In genomic region chr19:5529325-5530137, GRCm38 (mm10) we compare ENCODE assay signal across 8 mouse cellular contexts. TPM values are rescaled to one million over a fixed set of nuclear protein-coding genes. Genes with fewer than 3 reads are reported as not detected.
A peak's percentile ranks its signal among the peaks of the same experiment; 100 is the strongest.
DNase-seq lines count a peak whose midpoint lies in the region; ATAC-seq and TF ChIP-seq lines count a peak whose summit lies in the region.

No protein-coding gene starts in this region.

- TF ChIP-seq EP300 in lung, postnatal 0 days (IDR thresholded peaks at IDR 0.05), result peak; percentile 33; the same call in 1 of the 2 replicates

- no peaks in the 10 kb centered on the region for H3K36me3 ChIP-seq in hindbrain, embryonic 12.5 days
- H3K36me3 ChIP-seq in lung, postnatal 0 days (ENCODE audit: insufficient read depth, low read length), result no peaks in the 10 kb centered on the region

- no peaks in the 10 kb centered on the region for H3K9me3 ChIP-seq in hindbrain, embryonic 12.5 days (replicated peaks)
- H3K9me3 ChIP-seq in lung, postnatal 0 days (ENCODE audit: low read length), result no peaks in the 10 kb centered on the region

- WGBS in hindbrain, embryonic 12.5 days, result 12% methylated on average over 20 of the region's 20 CpGs
- 13% methylated on average over 20 of the region's 20 CpGs for WGBS in lung, postnatal 0 days

- peak overlapping the region; percentile 36 for H3K4me2 ChIP-seq in hindbrain, embryonic 12.5 days (replicated peaks)
- H3K4me2 ChIP-seq in lung, postnatal 0 days (replicated peaks; ENCODE audit: low read depth, low read length), result peak overlapping the region; percentile 56

- H3K4me1 ChIP-seq in hindbrain, embryonic 12.5 days, result peaks cover 13% of the 10 kb centered on the region
- no peaks in the 10 kb centered on the region for H3K4me1 ChIP-seq in lung, postnatal 0 days (ENCODE audit: insufficient read depth, low read depth, low read length)

- no peak overlapping the region for H3K9ac ChIP-seq in hindbrain, embryonic 12.5 days
- H3K9ac ChIP-seq in lung, postnatal 0 days (replicated peaks; ENCODE audit: low read depth), result no peak overlapping the region

- peaks cover 38% of the 10 kb centered on the region for H3K27me3 ChIP-seq in hindbrain, embryonic 12.5 days
- H3K27me3 ChIP-seq in lung, postnatal 0 days (replicated peaks; ENCODE audit: insufficient read depth, low read length), result no peaks in the 10 kb centered on the region

- peak; percentile 99 for DNase-seq in NIH3T3 (ENCODE audit: low read depth)
- DNase-seq in cerebellum, adult 9-11 months, result peak; percentile 94
- peak; percentile 78 to 89 for DNase-seq in frontal cortex, postnatal 10 days (ENCODE audit: low spot score in 2 of 2)
- DNase-seq in layer of hippocampus, postnatal 10 days (ENCODE audit: low spot score in 2 of 2), result peak; percentile 96
- peak; percentile 98 for DNase-seq in lung, postnatal 0 days (ENCODE audit: low spot score)
- peak; percentile 96 for DNase-seq in ovary, postnatal 10 days (ENCODE audit: low spot score)
- peak; percentile 88 for DNase-seq in thymus, postnatal 0 days (ENCODE audit: low spot score)

- peak overlapping the region; percentile 6; the same call in 1 of the 2 replicates for H3K4me3 ChIP-seq in hindbrain, embryonic 12.5 days
- peak overlapping the region; percentile 29 for H3K4me3 ChIP-seq in lung, postnatal 0 days (ENCODE audit: low read depth, low read length)

- TF ChIP-seq CTCF in lung, postnatal 0 days (IDR thresholded peaks at IDR 0.05), result peak; percentile 99

- ATAC-seq in hindbrain, embryonic 12.5 days (ENCODE audit: low FRiP score), result peak; percentile 89
- ATAC-seq in lung, postnatal 0 days, result peak; percentile 99

- no peak overlapping the region for H3K27ac ChIP-seq in hindbrain, embryonic 12.5 days
- peak overlapping the region; percentile 72 for H3K27ac ChIP-seq in lung, postnatal 0 days (ENCODE audit: low read length)

RNA-seq across cellular contexts. Expression of gene Snx32, which starts 19.2 kb away (rescaled TPM):
- polyA plus RNA-seq in hindbrain, embryonic 12.5 days (2016; fragmentation: Nextera tagmentation; extraction: Ambion mirVana), result 38.3 and 42.2 TPM in 2 replicates
- 10 to 100 TPM; 63.1 to 66.2 TPM for total RNA-seq in layer of hippocampus, postnatal 10 days (2021)
- polyA plus RNA-seq in lung, postnatal 0 days (2015; fragmentation: Nextera tagmentation; extraction: Ambion mirVana), result 3.6 and 3.7 TPM in 2 replicates
- polyA plus RNA-seq in thymus, postnatal 0 days (2015; fragmentation: Nextera tagmentation; extraction: Ambion mirVana), result 9.9 and 10.8 TPM in 2 replicates

RNA-seq across cellular contexts. Expression of gene 1700020D05Rik, which starts 25.9 kb away (rescaled TPM):
- 0.23 and 0.56 TPM in 2 replicates for polyA plus RNA-seq in hindbrain, embryonic 12.5 days (2016; fragmentation: Nextera tagmentation; extraction: Ambion mirVana)
- total RNA-seq in layer of hippocampus, postnatal 10 days (2021), result 1 to 10 TPM; 5.6 to 9.8 TPM
- not detected in 2 replicates for polyA plus RNA-seq in lung, postnatal 0 days (2015; fragmentation: Nextera tagmentation; extraction: Ambion mirVana)
- 0.13 and 0.44 TPM in 2 replicates for polyA plus RNA-seq in thymus, postnatal 0 days (2015; fragmentation: Nextera tagmentation; extraction: Ambion mirVana)

RNA-seq across cellular contexts. Expression of gene Ovol1, which starts 30.9 kb away (rescaled TPM):
- polyA plus RNA-seq in hindbrain, embryonic 12.5 days (2016; fragmentation: Nextera tagmentation; extraction: Ambion mirVana), result 0.18 and 0.19 TPM in 2 replicates
- total RNA-seq in layer of hippocampus, postnatal 10 days (2021), result not detected
- polyA plus RNA-seq in lung, postnatal 0 days (2015; fragmentation: Nextera tagmentation; extraction: Ambion mirVana), result 2.1 and 2.2 TPM in 2 replicates
- 1.9 TPM in 2 replicates for polyA plus RNA-seq in thymus, postnatal 0 days (2015; fragmentation: Nextera tagmentation; extraction: Ambion mirVana)

RNA-seq across cellular contexts. Expression of gene Ap5b1, which starts 38.3 kb away (rescaled TPM):
- 2.6 and 3.2 TPM in 2 replicates for polyA plus RNA-seq in hindbrain, embryonic 12.5 days (2016; fragmentation: Nextera tagmentation; extraction: Ambion mirVana)
- total RNA-seq in layer of hippocampus, postnatal 10 days (2021), result 1 to 10 TPM; 8.6 to 8.8 TPM
- polyA plus RNA-seq in lung, postnatal 0 days (2015; fragmentation: Nextera tagmentation; extraction: Ambion mirVana), result 3.9 and 4.3 TPM in 2 replicates
- 8.9 and 9.8 TPM in 2 replicates for polyA plus RNA-seq in thymus, postnatal 0 days (2015; fragmentation: Nextera tagmentation; extraction: Ambion mirVana)

RNA-seq across cellular contexts. Expression of gene Cfl1, which starts 39.3 kb away (rescaled TPM):
- polyA plus RNA-seq in hindbrain, embryonic 12.5 days (2016; fragmentation: Nextera tagmentation; extraction: Ambion mirVana), result 3,169 and 3,299 TPM in 2 replicates
- total RNA-seq in layer of hippocampus, postnatal 10 days (2021), result 1,000 to 10,000 TPM; 1,802 to 1,826 TPM
- polyA plus RNA-seq in lung, postnatal 0 days (2015; fragmentation: Nextera tagmentation; extraction: Ambion mirVana), result 1,591 and 1,653 TPM in 2 replicates
- polyA plus RNA-seq in thymus, postnatal 0 days (2015; fragmentation: Nextera tagmentation; extraction: Ambion mirVana), result 3,590 and 4,042 TPM in 2 replicates
